Mouse (Mus musculus) ES-Bruce4 (cell line): ENCODE results near the gene Snap91.

Experiments used
- CTCF ChIP-seq: IDR thresholded peaks from one replicate; pipeline ENCODE4 v1.8.1; 2011; ENCODE audit warnings: low read depth, low read length
- EP300 ChIP-seq: IDR thresholded peaks from 2 replicates; pipeline ENCODE4 v1.6.1; 2011; ENCODE audit warnings: low read depth, low read length; ENCODE audit not compliant: insufficient read depth
- POLR2A ChIP-seq: IDR thresholded peaks from one replicate; pipeline ENCODE4 v1.8.1; 2011; ENCODE audit warnings: low read length; ENCODE audit not compliant: insufficient read depth

- no peak for TF ChIP-seq CTCF
- no peak for TF ChIP-seq EP300
- no peak for TF ChIP-seq POLR2A
Observed at GRCm38 (mm10) chr9:86736991-86737390, 143.5 kb downstream of the Snap91 start.
